Mouse (Mus musculus) stomach, embryonic 16.5 days (tissue): ENCODE data around the gene Nrm. TPM values are rescaled to one million over a fixed set of nuclear protein-coding genes. Genes with fewer than 3 reads are reported as not detected.
"Not testable (repeated sequence)": the region's sequence is repeated elsewhere in the genome, so short reads cannot be mapped to it uniquely, and the experiment has no call there.

Experiments
- ATAC-seq: fragments of 200-750 bp; cut with Nextera tagmentation; 2 replicates; pipeline ENCODE4 v1.8.0; 2017; ENCODE audit warnings: moderate number of reproducible peaks, moderate TSS enrichment; ENCODE audit not compliant: insufficient read depth, low FRiP score
- H3K27ac ChIP-seq: fragments of 300-500 bp; sonication (generic); 2 replicates; pipeline ENCODE4 v1.5.1; 2014; ENCODE audit warnings: low read length
- H3K27me3 ChIP-seq: fragments of 300-500 bp; sonication (generic); 2 replicates; pipeline ENCODE4 v1.6.1; 2014; ENCODE audit warnings: low read length, control low read depth, mixed read lengths; ENCODE audit not compliant: control insufficient read depth, insufficient read depth
- H3K36me3 ChIP-seq: fragments of 300-500 bp; sonication (generic); 2 replicates; pipeline ENCODE4 v1.6.1; 2014; ENCODE audit warnings: low read length; ENCODE audit not compliant: control insufficient read depth, insufficient read depth
- H3K4me1 ChIP-seq: fragments of 300-500 bp; sonication (generic); 2 replicates; pipeline ENCODE4 v1.6.1; 2014; ENCODE audit warnings: low read length, control low read depth, mixed read lengths; ENCODE audit not compliant: control insufficient read depth, insufficient read depth
- H3K4me2 ChIP-seq: fragments of 300-500 bp; sonication (generic); 2 replicates; pipeline ENCODE4 v1.6.1; 2014; ENCODE audit warnings: low read depth, low read length, mixed read lengths
- H3K4me3 ChIP-seq: fragments of 300-500 bp; sonication (generic); replicated peaks from 2 replicates; pipeline ENCODE4 v1.5.1; 2014; ENCODE audit warnings: mild to moderate bottlenecking, low read length
- H3K9ac ChIP-seq: fragments of 300-500 bp; sonication (generic); 2 replicates; pipeline ENCODE4 v1.6.1; 2014; ENCODE audit warnings: low read length
- H3K9me3 ChIP-seq: fragments of 300-500 bp; sonication (generic); replicated peaks from 2 replicates; pipeline ENCODE4 v1.6.1; 2016; ENCODE audit warnings: low read length, control low read depth; ENCODE audit not compliant: control insufficient read depth
- WGBS: fragments of 180-500 bp; shearing (Covaris S2); extraction: QIAGEN DNeasy Blood & Tissue Kit; methylation state at CpG from one replicate; pipeline ENCODE4 v1.1.7; 2014; 5-methylcytosine and 5-hydroxymethylcytosine counted together
- polyA plus RNA-seq: library from polyadenylated mRNA; unstranded; fragments of >200 nt; fragmentation: Nextera tagmentation; extraction: Ambion mirVana; gene quantifications from 2 replicates; pipeline ENCODE4 v1.2.1, GENCODE M21; 2015

Nrm gene
- polyA plus RNA-seq, 1 experiment from 2014 or later = 48.9 TPM

DNA sequence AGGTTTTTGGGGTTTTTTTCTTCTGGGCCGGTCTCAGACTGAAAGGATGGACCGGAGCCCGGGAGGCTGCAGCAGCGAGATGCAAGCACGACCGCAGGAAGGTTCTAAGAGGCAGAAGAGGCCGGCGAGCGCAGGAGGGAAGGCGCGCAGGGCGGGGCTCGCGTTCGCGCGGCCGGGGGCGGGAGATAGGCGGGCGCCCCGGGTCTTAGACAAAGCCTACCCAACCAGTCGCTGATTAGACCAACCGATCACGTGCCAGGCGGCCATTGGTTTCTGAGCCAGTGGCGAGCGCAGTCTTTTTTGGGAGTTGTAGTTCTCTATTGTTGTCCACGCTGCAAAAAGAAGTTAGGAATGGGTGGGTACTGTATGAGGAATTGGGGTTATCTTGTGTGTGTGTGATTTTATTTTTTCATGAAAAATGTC is 23.0 kb upstream of the Nrm start, which contains the start of gene Tubb5:
TSS of gene Tubb5 (minus strand) at position 185 of the 423 bp plus-strand sequence.
- 1% methylated on average over 29 of the region's 29 CpGs for WGBS
- H3K4me2 ChIP-seq = peak within 1 kb of the TSS; percentile 75
- H3K27ac ChIP-seq = peak within 1 kb of the TSS; percentile 96
- H3K36me3 ChIP-seq = peaks cover 29% of the 10 kb centered on the region
- H3K9ac ChIP-seq = peak within 1 kb of the TSS; percentile 94
- no peaks in the 10 kb centered on the region for H3K27me3 ChIP-seq
- no peaks in the 10 kb centered on the region for H3K9me3 ChIP-seq
- peak; percentile 83 for ATAC-seq
- H3K4me3 ChIP-seq = peak within 1 kb of the TSS; percentile 78
- peaks cover 39% of the 10 kb centered on the region for H3K4me1 ChIP-seq

DNA sequence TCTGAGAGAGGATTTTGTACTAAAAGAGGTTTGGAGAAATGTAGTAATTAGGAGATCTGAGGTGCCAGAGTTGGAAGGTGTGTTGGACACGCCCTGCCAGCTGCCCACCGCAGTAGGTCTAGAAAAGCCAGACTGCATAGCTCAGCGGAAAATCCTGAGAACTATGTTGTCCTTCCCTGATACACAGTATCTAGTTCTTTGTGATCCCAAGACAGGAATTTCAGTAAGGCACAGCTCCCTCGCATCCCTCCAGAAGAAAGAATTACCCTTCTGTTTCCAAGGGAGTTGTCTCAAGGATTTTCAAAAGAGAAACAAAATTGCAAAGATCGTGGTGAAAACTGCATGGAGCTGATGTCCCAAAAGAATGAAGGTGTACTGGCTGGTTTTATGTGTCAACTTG is 22.5 kb upstream of the Nrm start:
- Histone ChIP-seq H3K4me2 (peak overlapping the region; percentile 63), H3K4me3 (peak overlapping the region; percentile 78), H3K4me1 (peaks cover 37% of the 10 kb centered on the region), H3K36me3 (peaks cover 29% of the 10 kb centered on the region), H3K9ac (peak overlapping the region; percentile 71), H3K27me3 (no peaks in the 10 kb centered on the region), H3K27ac (peak overlapping the region; percentile 91), H3K9me3 (no peaks in the 10 kb centered on the region)
- 0% methylated on average over 5 of the region's 5 CpGs for WGBS
- ATAC-seq = no peak

DNA sequence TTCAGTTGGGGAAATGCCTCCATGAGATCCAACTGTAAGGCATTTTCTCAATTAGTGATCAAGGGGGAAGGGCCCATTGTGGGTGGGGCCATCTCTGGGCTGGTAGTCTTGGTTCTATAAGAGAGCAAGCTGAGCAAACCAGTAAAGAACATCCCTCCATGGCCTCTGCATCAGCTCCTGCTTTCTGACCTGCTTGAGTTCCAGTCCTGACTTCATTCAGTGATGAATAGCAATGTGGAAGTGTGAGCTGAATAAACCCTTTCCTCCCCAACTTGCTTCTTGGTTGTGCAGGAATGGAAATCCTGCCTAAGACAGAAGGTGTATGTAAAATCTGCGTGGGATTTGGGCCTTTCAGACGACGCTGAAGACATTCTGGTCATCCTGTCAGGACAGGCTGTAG is 22.1 kb upstream of the Nrm start:
- Histone ChIP-seq H3K4me3 (peak overlapping the region; percentile 78), H3K4me1 (peaks cover 33% of the 10 kb centered on the region), H3K9ac (peak overlapping the region; percentile 71), H3K4me2 (peak overlapping the region; percentile 63), H3K36me3 (peaks cover 26% of the 10 kb centered on the region), H3K27ac (peak overlapping the region; percentile 91)
- WGBS = 40% methylated on average over 3 of the region's 3 CpGs
- H3K9me3 ChIP-seq, ATAC-seq, H3K27me3 ChIP-seq: not testable (repeated sequence)

DNA sequence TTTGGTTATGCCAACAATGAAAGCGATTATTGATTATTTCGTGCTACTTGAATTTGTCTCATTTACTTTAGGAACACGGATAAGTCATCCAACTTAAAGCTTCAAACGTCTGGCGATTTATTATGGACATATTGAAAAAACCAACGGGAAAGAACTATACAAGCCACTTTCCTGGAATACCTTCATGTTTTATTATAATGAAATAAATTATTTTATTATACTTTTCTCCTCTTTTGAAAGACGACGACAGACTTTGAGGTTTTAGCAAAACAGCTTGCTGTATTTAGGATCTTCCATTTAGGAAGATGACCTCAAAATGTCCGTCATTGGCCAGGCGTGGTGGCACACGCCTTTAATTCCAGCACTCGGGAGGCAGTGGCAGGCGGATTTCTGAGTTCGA is 20.6 kb upstream of the Nrm start:
- Histone ChIP-seq H3K9me3 (no peaks in the 10 kb centered on the region), H3K9ac (peak overlapping the region; percentile 63; the same call in 1 of the 2 replicates), H3K27me3 (no peaks in the 10 kb centered on the region), H3K4me1 (peaks cover 18% of the 10 kb centered on the region), H3K4me3 (peak overlapping the region; percentile 65), H3K4me2 (peak overlapping the region; percentile 53), H3K27ac (peak overlapping the region; percentile 69), H3K36me3 (peaks cover 12% of the 10 kb centered on the region)
- no peak for ATAC-seq
- 54% methylated on average over 14 of the region's 14 CpGs for WGBS

DNA sequence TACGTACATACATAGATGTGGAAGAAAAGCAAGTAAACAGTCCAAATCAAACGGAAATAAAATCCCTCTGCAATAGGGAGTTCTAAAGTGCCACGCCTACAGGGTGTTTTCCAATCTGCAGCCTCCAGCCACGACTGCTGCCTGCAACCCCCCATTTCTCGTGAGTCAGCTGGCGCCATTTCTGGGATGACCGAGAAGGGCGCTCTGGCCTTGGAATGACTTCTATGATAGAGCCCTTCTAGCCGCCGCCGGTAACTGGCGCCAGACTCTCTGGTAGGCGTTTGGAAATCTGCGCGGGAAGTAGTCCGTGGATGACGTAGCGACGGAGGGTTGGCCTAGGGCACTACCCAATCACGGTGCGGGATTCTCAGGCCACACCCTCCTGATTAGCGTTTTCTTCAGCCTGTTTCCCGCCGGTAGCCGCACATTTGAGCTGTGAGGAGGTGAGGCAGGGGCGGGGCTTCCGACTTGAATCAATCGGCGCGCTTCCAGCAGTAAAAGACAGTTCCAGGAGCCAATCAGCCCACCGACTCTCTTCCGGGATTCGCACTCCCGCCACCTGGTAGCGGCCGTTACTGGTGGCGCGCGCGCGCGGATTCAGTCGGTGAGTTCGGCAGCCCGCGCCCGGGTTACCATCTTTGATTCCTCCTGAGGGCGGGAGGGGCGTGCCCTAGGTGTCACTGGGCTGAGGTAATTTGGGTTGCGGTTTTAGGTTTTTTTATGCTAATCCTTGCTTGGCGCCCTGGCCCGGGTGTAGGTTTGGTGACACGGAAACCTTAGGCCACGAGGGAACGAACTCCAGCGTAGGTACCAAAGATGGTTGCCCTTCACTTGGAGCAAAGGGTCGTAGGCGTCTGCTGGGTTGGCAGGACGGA is 19.8 kb upstream of the Nrm start, which contains the start of gene Mdc1:
TSS of gene Mdc1 (plus strand) at position 440 of the 875 bp plus-strand sequence.
- 0 out of 2 replicates have a peak, but pooled peaks cover 5% of the 10 kb centered on the region for H3K36me3 ChIP-seq
- peak within 1 kb of the TSS; percentile 65 for H3K4me3 ChIP-seq
- peaks cover 11% of the 10 kb centered on the region for H3K4me1 ChIP-seq
- H3K4me2 ChIP-seq = peak within 1 kb of the TSS; percentile 71
- peak within 1 kb of the TSS; percentile 87 for H3K27ac ChIP-seq
- no peaks in the 10 kb centered on the region for H3K27me3 ChIP-seq
- H3K9me3 ChIP-seq = no peaks in the 10 kb centered on the region
- under 1% methylated on average over 59 of the region's 59 CpGs for WGBS
- peak within 1 kb of the TSS; percentile 80 for H3K9ac ChIP-seq
- peak; percentile 94 for ATAC-seq

DNA sequence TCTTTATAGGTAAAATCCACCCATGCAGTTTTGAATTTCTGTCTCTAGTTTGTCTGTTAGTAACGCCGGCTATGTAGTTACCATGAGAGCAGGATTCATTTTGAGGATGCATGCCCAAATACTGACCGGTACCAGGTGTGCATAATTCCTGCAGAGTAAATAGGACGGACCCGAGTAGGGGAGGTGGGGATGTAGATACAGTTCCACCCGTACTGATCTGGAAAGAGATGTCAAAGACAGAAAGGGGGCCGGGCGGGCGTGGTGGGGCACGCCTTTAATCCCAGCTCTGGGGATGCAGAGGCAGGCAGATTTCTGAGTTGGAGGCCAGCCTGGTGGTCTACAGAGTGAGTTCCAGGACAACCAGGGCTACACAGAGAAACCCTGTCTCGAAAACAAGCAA is 19.1 kb upstream of the Nrm start:
- Histone ChIP-seq H3K4me3 (peak overlapping the region; percentile 65), H3K4me1 (peaks cover 9% of the 10 kb centered on the region), H3K9ac (peak overlapping the region; percentile 80), H3K4me2 (peak overlapping the region; percentile 71), H3K9me3 (no peaks in the 10 kb centered on the region), H3K27me3 (no peaks in the 10 kb centered on the region), H3K36me3 (peaks cover 1% of the 10 kb centered on the region; the same call in 1 of the 2 replicates), H3K27ac (peak overlapping the region; percentile 87)
- WGBS = 15% methylated on average over 11 of the region's 11 CpGs
- ATAC-seq = no peak

DNA sequence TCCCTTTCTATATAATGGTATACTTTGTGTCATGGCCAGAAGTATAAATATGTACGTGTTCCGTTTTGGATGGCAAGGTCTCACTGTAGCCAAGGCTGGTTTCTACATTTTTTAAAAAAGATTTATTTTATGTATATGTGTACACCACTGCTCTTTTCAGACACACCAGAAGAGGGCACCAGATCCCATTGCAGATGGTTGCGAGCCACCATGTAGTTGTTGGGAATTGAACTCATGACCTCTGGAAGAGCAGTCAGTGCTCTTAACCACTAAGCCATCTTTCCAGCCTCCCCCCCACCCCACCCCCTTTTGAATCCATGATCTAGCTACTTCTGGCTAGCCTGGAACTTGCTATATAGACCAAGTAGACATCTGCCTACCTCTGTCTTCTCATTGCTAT is 17.6 kb upstream of the Nrm start:
- Histone ChIP-seq H3K36me3 (peaks cover 11% of the 10 kb centered on the region; the same call in 1 of the 2 replicates), H3K9me3 (no peaks in the 10 kb centered on the region), H3K4me2 (no peak overlapping the region), H3K9ac (no peak overlapping the region), H3K27ac (no peak overlapping the region), H3K4me1 (peaks cover 9% of the 10 kb centered on the region), H3K27me3 (no peaks in the 10 kb centered on the region), H3K4me3 (no peak overlapping the region)
- ATAC-seq = no peak
- 93% methylated on average over 3 of the region's 3 CpGs for WGBS

DNA sequence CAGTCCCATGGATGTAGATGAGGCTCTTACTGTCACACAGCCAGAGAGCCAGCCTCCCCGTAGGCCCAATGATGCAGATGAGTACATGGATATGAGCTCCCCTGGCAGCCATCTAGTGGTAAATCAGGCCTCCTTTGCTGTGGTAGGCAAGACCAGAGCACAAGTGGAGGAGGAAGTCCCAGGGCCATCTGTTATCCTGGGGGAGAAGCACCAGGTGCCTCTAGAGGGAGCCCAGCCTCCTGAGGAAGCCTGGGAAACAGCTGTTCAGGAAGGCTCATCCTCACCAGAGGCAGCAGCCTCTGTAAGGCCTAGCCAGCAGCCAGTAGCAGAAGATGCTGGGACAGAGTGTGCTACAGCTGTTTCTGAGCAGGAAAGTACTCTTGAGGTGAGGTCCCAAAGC is 13.0 kb upstream of the Nrm start:
- H3K9me3 ChIP-seq = no peaks in the 10 kb centered on the region
- no peak overlapping the region for H3K4me2 ChIP-seq
- no peak overlapping the region for H3K27ac ChIP-seq
- H3K36me3 ChIP-seq = peaks cover 11% of the 10 kb centered on the region; the same call in 1 of the 2 replicates
- no peak for ATAC-seq
- H3K4me3 ChIP-seq = no peak overlapping the region
- no peak overlapping the region for H3K9ac ChIP-seq
- no peaks in the 10 kb centered on the region for H3K4me1 ChIP-seq
- 57% methylated on average over 1 of the region's 1 CpGs for WGBS
- no peaks in the 10 kb centered on the region for H3K27me3 ChIP-seq

DNA sequence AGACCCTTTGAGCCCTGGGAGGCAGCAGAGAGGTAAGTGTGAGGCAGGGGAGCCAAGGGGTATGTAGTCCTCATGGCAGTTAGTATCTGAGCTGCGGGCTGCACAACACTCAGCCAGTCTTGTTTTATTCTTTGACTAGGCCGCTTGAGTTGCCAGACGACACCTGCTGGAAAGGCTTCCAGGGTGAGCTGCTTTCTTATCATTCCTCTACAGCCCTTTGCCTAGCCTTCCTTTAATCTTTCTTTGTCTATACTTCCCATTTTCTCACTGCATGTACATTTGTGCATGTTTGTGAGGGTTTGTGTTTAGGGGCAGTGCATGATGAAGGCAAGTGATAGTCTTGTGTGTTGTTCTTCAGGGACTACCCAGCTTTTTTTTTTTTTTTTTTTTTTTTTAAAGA is 10.1 kb upstream of the Nrm start:
- Histone ChIP-seq H3K9ac (no peak overlapping the region), H3K9me3 (no peaks in the 10 kb centered on the region), H3K4me1 (no peaks in the 10 kb centered on the region), H3K4me2 (no peak overlapping the region), H3K36me3 (peaks cover 11% of the 10 kb centered on the region; the same call in 1 of the 2 replicates), H3K27me3 (no peaks in the 10 kb centered on the region), H3K27ac (no peak overlapping the region), H3K4me3 (no peak overlapping the region)
- no peak for ATAC-seq
- WGBS = 83% methylated on average over 3 of the region's 3 CpGs
